Comparison of ENCODE assay signal across 8 mouse cellular contexts in genomic region chr17:34031465-34032173, GRCm38 (mm10). TPM values are rescaled to one million over a fixed set of nuclear protein-coding genes. Genes with fewer than 3 reads are reported as not detected.
DNase-seq lines count a peak whose midpoint lies in the region; ATAC-seq and TF ChIP-seq lines count a peak whose summit lies in the region.

Gene Slc39a7, minus strand, starts transcription at chr17:34031682.
Gene Rxrb, plus strand, starts transcription at chr17:34031812.

- peak within 1 kb of the TSS; percentile 99 for H3K4me3 ChIP-seq in E14TG2a.4 (replicated peaks; ENCODE audit: low read length)
- peak within 1 kb of the TSS; percentile 95 for H3K4me3 ChIP-seq in forebrain, embryonic 12.5 days (replicated peaks)
- H3K4me3 ChIP-seq in heart, postnatal 0 days (ENCODE audit: low read depth, low read length): peak within 1 kb of the TSS; percentile 63
- H3K4me3 ChIP-seq in liver, embryonic 16.5 days (ENCODE audit: low read depth, low read length): peak within 1 kb of the TSS; percentile 97
- H3K4me3 ChIP-seq in neural tube, embryonic 13.5 days: peak within 1 kb of the TSS; percentile 87
- peak within 1 kb of the TSS; percentile 82 for H3K4me3 ChIP-seq in testis, adult 2 months (ENCODE audit: control insufficient read depth, low read depth, low read length)

- peaks cover 3% of the 10 kb centered on the region; the same call in 1 of the 2 replicates for H3K27me3 ChIP-seq in E14TG2a.4 (ENCODE audit: insufficient read depth, low read length)
- H3K27me3 ChIP-seq in forebrain, embryonic 12.5 days: no peaks in the 10 kb centered on the region
- H3K27me3 ChIP-seq in heart, postnatal 0 days (ENCODE audit: control insufficient read depth, insufficient read depth, low read length): no peaks in the 10 kb centered on the region
- no peaks in the 10 kb centered on the region for H3K27me3 ChIP-seq in liver, embryonic 16.5 days (ENCODE audit: control insufficient read depth, insufficient read depth, low read depth, low read length)
- H3K27me3 ChIP-seq in neural tube, embryonic 13.5 days: no peaks in the 10 kb centered on the region
- no peaks in the 10 kb centered on the region for H3K27me3 ChIP-seq in testis, adult 2 months (ENCODE audit: control insufficient read depth, insufficient read depth, low read length)

- peak; percentile 97 for DNase-seq in c-Kit-positive CD71-positive TER-119-positive erythroid progenitor cells, embryonic 14.5 days (ENCODE audit: low spot score)
- DNase-seq in heart, postnatal 0 days (ENCODE audit: low spot score): peak; percentile 97
- DNase-seq in kidney, postnatal 4 days: peak; percentile 99

- no peak for TF ChIP-seq CTCF in E14TG2a.4 (conservative IDR thresholded peaks at IDR 0.05; ENCODE audit: low read length)
- no peak for TF ChIP-seq CTCF in heart, postnatal 0 days (IDR thresholded peaks at IDR 0.05; ENCODE audit: low read depth)
- TF ChIP-seq CTCF in testis, adult 2 months (IDR thresholded peaks at IDR 0.05; ENCODE audit: control insufficient read depth, insufficient read depth, insufficient replicate concordance, low read depth, low read length): no peak

- TF ChIP-seq POLR2A in testis, adult 2 months (IDR thresholded peaks at IDR 0.05; ENCODE audit: control insufficient read depth, low read depth, low read length): peak; percentile 94

- peaks cover 66% of the 10 kb centered on the region for H3K36me3 ChIP-seq in E14TG2a.4 (ENCODE audit: insufficient read depth, low read length)
- peaks cover 54% of the 10 kb centered on the region for H3K36me3 ChIP-seq in forebrain, embryonic 12.5 days (replicated peaks)
- peaks cover 39% of the 10 kb centered on the region for H3K36me3 ChIP-seq in heart, postnatal 0 days (replicated peaks; ENCODE audit: control insufficient read depth, insufficient read depth, low read length)
- H3K36me3 ChIP-seq in liver, embryonic 16.5 days (ENCODE audit: control insufficient read depth, insufficient read depth): peaks cover 24% of the 10 kb centered on the region
- peaks cover 52% of the 10 kb centered on the region for H3K36me3 ChIP-seq in neural tube, embryonic 13.5 days
- H3K36me3 ChIP-seq in testis, adult 2 months (ENCODE audit: control insufficient read depth, insufficient read depth, low read length): no peaks in the 10 kb centered on the region

- peak; percentile 73 for ATAC-seq in forebrain, embryonic 12.5 days (ENCODE audit: low FRiP score)
- peak; percentile 81 for ATAC-seq in heart, postnatal 0 days (ENCODE audit: insufficient read depth, low read depth)
- ATAC-seq in liver, embryonic 16.5 days (ENCODE audit: low read depth): peak; percentile 74
- ATAC-seq in neural tube, embryonic 13.5 days (ENCODE audit: low read depth): peak; percentile 80

- H3K9ac ChIP-seq in forebrain, embryonic 12.5 days: peak within 1 kb of the TSS; percentile 96
- peak within 1 kb of the TSS; percentile 73 for H3K9ac ChIP-seq in heart, postnatal 0 days (replicated peaks; ENCODE audit: low read depth, low read length)
- H3K9ac ChIP-seq in liver, embryonic 16.5 days (ENCODE audit: low read depth, low read length): peak within 1 kb of the TSS; percentile 97
- H3K9ac ChIP-seq in neural tube, embryonic 13.5 days: peak within 1 kb of the TSS; percentile 96

- peak within 1 kb of the TSS; percentile 99 for H3K4me2 ChIP-seq in forebrain, embryonic 12.5 days
- H3K4me2 ChIP-seq in heart, postnatal 0 days (ENCODE audit: low read depth, low read length): peak within 1 kb of the TSS; percentile 85
- H3K4me2 ChIP-seq in liver, embryonic 16.5 days (ENCODE audit: low read depth, low read length): peak within 1 kb of the TSS; percentile 87
- peak within 1 kb of the TSS; percentile 100 for H3K4me2 ChIP-seq in neural tube, embryonic 13.5 days

- peak; percentile 94 for TF ChIP-seq EP300 in heart, postnatal 0 days (IDR thresholded peaks at IDR 0.05; ENCODE audit: low read depth)

- no peaks in the 10 kb centered on the region for H3K9me3 ChIP-seq in E14TG2a.4 (ENCODE audit: low read length)
- no peaks in the 10 kb centered on the region for H3K9me3 ChIP-seq in forebrain, embryonic 12.5 days
- no peaks in the 10 kb centered on the region for H3K9me3 ChIP-seq in heart, postnatal 0 days (replicated peaks; ENCODE audit: control insufficient read depth, low read length)
- H3K9me3 ChIP-seq in liver, embryonic 16.5 days (replicated peaks; ENCODE audit: control insufficient read depth, low read length): no peaks in the 10 kb centered on the region
- no peaks in the 10 kb centered on the region for H3K9me3 ChIP-seq in neural tube, embryonic 13.5 days

- H3K4me1 ChIP-seq in E14TG2a.4 (replicated peaks; ENCODE audit: low read depth, low read length): peaks cover 72% of the 10 kb centered on the region
- H3K4me1 ChIP-seq in forebrain, embryonic 12.5 days: peaks cover 59% of the 10 kb centered on the region
- H3K4me1 ChIP-seq in heart, postnatal 0 days (ENCODE audit: control insufficient read depth, insufficient read depth): peaks cover 29% of the 10 kb centered on the region
- peaks cover 48% of the 10 kb centered on the region for H3K4me1 ChIP-seq in liver, embryonic 16.5 days (ENCODE audit: control insufficient read depth, low read depth, low read length)
- peaks cover 64% of the 10 kb centered on the region for H3K4me1 ChIP-seq in neural tube, embryonic 13.5 days (replicated peaks)
- peaks cover 34% of the 10 kb centered on the region for H3K4me1 ChIP-seq in testis, adult 2 months (ENCODE audit: control insufficient read depth, insufficient read depth, low read length)

- peak within 1 kb of the TSS; percentile 98 for H3K27ac ChIP-seq in forebrain, embryonic 12.5 days
- peak within 1 kb of the TSS; percentile 96 for H3K27ac ChIP-seq in heart, postnatal 0 days (ENCODE audit: low read depth)
- H3K27ac ChIP-seq in liver, embryonic 16.5 days (ENCODE audit: low read length): peak within 1 kb of the TSS; percentile 97
- peak within 1 kb of the TSS; percentile 98 for H3K27ac ChIP-seq in neural tube, embryonic 13.5 days (replicated peaks)
- peak within 1 kb of the TSS; percentile 93 for H3K27ac ChIP-seq in testis, adult 2 months (ENCODE audit: control insufficient read depth, insufficient read depth, low read depth, low read length)

- under 1% methylated on average over 71 of the region's 88 CpGs for WGBS in forebrain, embryonic 12.5 days
- under 1% methylated on average over 70 of the region's 88 CpGs for WGBS in heart, postnatal 0 days
- WGBS in liver, embryonic 16.5 days (ENCODE audit: insufficient replicate concordance): under 1% methylated on average over 75 of the region's 88 CpGs
- under 1% methylated on average over 81 of the region's 88 CpGs for WGBS in neural tube, embryonic 13.5 days

RNA-seq across cellular contexts. Expression of gene Slc39a7, which starts in this region (rescaled TPM):
- polyA plus RNA-seq in forebrain, embryonic 12.5 days (2016; fragmentation: Nextera tagmentation; extraction: Ambion mirVana): 160 and 166 TPM in 2 replicates
- total RNA-seq in heart, postnatal 0 days (2014; rRNA removed; ENCODE audit: low replicate concordance): 88.7 and 97.2 TPM in 2 replicates
- polyA plus RNA-seq in heart, postnatal 0 days (2015; fragmentation: Nextera tagmentation; extraction: Ambion mirVana): 79.7 and 85.4 TPM in 2 replicates
- 58.8 and 59.8 TPM in 2 replicates for polyA plus RNA-seq in liver, embryonic 16.5 days (2015; fragmentation: Nextera tagmentation; extraction: Ambion mirVana)
- 158 and 161 TPM in 2 replicates for polyA plus RNA-seq in neural tube, embryonic 13.5 days (2015; fragmentation: Nextera tagmentation; extraction: Ambion mirVana)
- polyA plus RNA-seq in testis, adult 2 months (2012; rRNA removed): 33.4 and 36.3 TPM in 2 replicates

RNA-seq across cellular contexts. Expression of gene Rxrb, which starts in this region (rescaled TPM):
- 54.8 and 59.5 TPM in 2 replicates for polyA plus RNA-seq in forebrain, embryonic 12.5 days (2016; fragmentation: Nextera tagmentation; extraction: Ambion mirVana)
- 29.4 and 36.6 TPM in 2 replicates for total RNA-seq in heart, postnatal 0 days (2014; rRNA removed; ENCODE audit: low replicate concordance)
- polyA plus RNA-seq in heart, postnatal 0 days (2015; fragmentation: Nextera tagmentation; extraction: Ambion mirVana): 28.4 and 31.2 TPM in 2 replicates
- 14.7 and 15.7 TPM in 2 replicates for polyA plus RNA-seq in liver, embryonic 16.5 days (2015; fragmentation: Nextera tagmentation; extraction: Ambion mirVana)
- 57.4 and 57.5 TPM in 2 replicates for polyA plus RNA-seq in neural tube, embryonic 13.5 days (2015; fragmentation: Nextera tagmentation; extraction: Ambion mirVana)
- polyA plus RNA-seq in testis, adult 2 months (2012; rRNA removed): 25.5 and 28.0 TPM in 2 replicates

Comparison
In these comparisons a context has a peak if more than half of its experiments do, and no peak if none do; other contexts are left out.
1. Peak in every context shown above with its lines: DNase-seq, ATAC-seq, H3K4me3 ChIP-seq and H3K27ac ChIP-seq.